Mouse (Mus musculus): Measurements from ENCODE around the gene A630095E13Rik. TPM values are rescaled to one million over a fixed set of nuclear protein-coding genes. Genes with fewer than 3 reads are reported as not detected.
"Not testable (repeated sequence)": the region's sequence is repeated elsewhere in the genome, so short reads cannot be mapped to it uniquely, and the experiment has no call there.

A630095E13Rik gene
- not detected for total RNA-seq (2018; cell fraction: chromatin; rRNA removed)
- not detected for total RNA-seq (2018; cell fraction: cytosol; rRNA removed)
- not detected for total RNA-seq (2018; cell fraction: nucleus; rRNA removed)
- polyA plus RNA-seq (2018): not detected in 3 replicates

DNA sequence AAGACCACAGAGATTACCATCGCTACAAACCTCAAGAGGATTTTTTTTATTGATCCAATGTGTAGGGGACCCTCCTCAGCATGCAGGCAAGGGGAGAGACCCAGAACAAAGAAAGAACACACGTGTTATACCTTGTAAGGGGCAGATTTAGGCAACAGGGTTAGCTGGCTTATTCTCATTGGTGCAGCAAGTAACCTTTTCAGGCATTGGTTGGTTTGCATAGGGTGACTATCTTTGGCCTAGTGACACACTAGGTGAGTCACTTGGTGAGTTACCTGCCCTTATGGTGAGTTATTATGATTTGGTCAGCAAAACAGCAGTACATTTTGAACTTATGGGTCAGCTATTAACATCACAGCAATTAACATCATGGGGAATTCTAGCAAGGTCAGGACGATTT, at the start of gene A630095E13Rik:
A630095E13Rik (minus strand) TSS at position 101 of the 400 bp plus-strand sequence.
- 69% methylated on average over 3 of the region's 3 CpGs for WGBS (ENCODE audit: missing documents)
- not testable (repeated sequence) for H3K27ac ChIP-seq; H3K79me2 ChIP-seq (ENCODE audit: inconsistent target); H3K4me3 ChIP-seq (ENCODE audit: inconsistent target); H3K36me3 ChIP-seq (ENCODE audit: inconsistent target)

GRCm38 (mm10) chr9:36692920-36693319, 49.7 kb upstream of the A630095E13Rik start, which contains the start of gene Acrv1:
Gene Acrv1, plus strand, starts transcription at chr9:36693220.
- Histone ChIP-seq H3K4me3 (ENCODE audit: inconsistent target) (no peak within 1 kb of the TSS), H3K79me2 (ENCODE audit: inconsistent target) (no peaks in the 10 kb centered on the region), H3K36me3 (ENCODE audit: inconsistent target) (no peaks in the 10 kb centered on the region), H3K27ac (no peak within 1 kb of the TSS)
- WGBS (ENCODE audit: missing documents): 61% methylated on average over 1 of the region's 1 CpGs

- Histone ChIP-seq H3K4me3 (ENCODE audit: inconsistent target) (no peak overlapping the region), H3K27ac (no peak overlapping the region), H3K79me2 (ENCODE audit: inconsistent target) (no peaks in the 10 kb centered on the region), H3K36me3 (ENCODE audit: inconsistent target) (no peaks in the 10 kb centered on the region)
Measured at GRCm38 (mm10) chr9:36687329-36687728, 44.2 kb upstream of the A630095E13Rik start.

DNA sequence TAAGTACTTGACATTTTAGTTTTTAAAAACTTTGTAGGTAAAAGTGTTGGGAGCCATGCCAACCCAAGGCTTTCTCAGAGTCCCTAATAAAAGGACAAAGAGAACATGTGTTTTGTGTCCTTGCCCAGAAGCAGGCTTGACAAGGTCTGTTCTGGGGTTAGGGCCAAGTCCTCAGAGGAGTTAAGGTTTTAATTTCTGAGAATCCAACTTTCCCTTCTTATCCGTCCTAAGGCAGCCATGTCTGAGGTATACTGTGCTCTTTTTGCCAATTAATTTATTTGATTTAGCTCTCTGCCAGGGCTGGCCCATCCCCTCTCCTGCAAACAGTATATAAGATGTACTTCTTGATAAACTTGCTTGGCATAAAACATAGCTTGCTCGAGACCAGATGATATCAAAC, 38.2 kb upstream of the A630095E13Rik start:
- Histone ChIP-seq H3K4me3 (ENCODE audit: inconsistent target) (no peak overlapping the region), H3K27ac (no peak overlapping the region), H3K79me2 (ENCODE audit: inconsistent target) (no peaks in the 10 kb centered on the region), H3K36me3 (ENCODE audit: inconsistent target) (no peaks in the 10 kb centered on the region)
- WGBS (ENCODE audit: missing documents): 80% methylated on average over 2 of the region's 2 CpGs

Other genes starting within 250 kb of the A630095E13Rik start
- gene Gm7257, start 211.5 kb downstream of the A630095E13Rik start, polyA plus RNA-seq (2018): not detected in 3 replicates
- not detected in 3 replicates for gene Gm9513, start 167.7 kb downstream of the A630095E13Rik start, polyA plus RNA-seq (2018)
- gene Gm5615, start 101.4 kb downstream of the A630095E13Rik start, polyA plus RNA-seq (2018): not detected in 3 replicates
- not detected in 3 replicates for gene Gm17689, start 60.7 kb downstream of the A630095E13Rik start, polyA plus RNA-seq (2018)
- not detected in 3 replicates for gene Acrv1, start 49.8 kb upstream of the A630095E13Rik start, polyA plus RNA-seq (2018)
- gene Chek1, start 83.7 kb upstream of the A630095E13Rik start, polyA plus RNA-seq (2018): 0.75 to 9.6 TPM (median 1.6 TPM) in 3 replicates
- 128 to 178 TPM (median 178 TPM) in 3 replicates for gene Stt3a, start 124.3 kb upstream of the A630095E13Rik start, polyA plus RNA-seq (2018)
- gene Ei24, start 154.0 kb upstream of the A630095E13Rik start, polyA plus RNA-seq (2018): 54.3 to 64.2 TPM (median 56.4 TPM) in 3 replicates
- not detected in 3 replicates for gene Fez1, start 178.5 kb upstream of the A630095E13Rik start, polyA plus RNA-seq (2018)

Measured in macrophage (primary cell).